Mouse (Mus musculus) liver, embryonic 14.5 days (tissue): ENCODE data around the gene Tbc1d17. TPM values are rescaled to one million over a fixed set of nuclear protein-coding genes. Genes with fewer than 3 reads are reported as not detected.

Experiments used
- ATAC-seq: fragments of 200-750 bp; cut with Nextera tagmentation; 2 replicates; pipeline ENCODE4 v1.8.0; 2017; ENCODE audit warnings: moderate number of reproducible peaks, mild to moderate bottlenecking, moderate library complexity; ENCODE audit not compliant: insufficient read depth
- DNase-seq, 3 experiments: peaks; one replicate each; pipeline ENCODE4 v3.0.0-alpha.2; 2012 to 2013; ENCODE audit warnings: low read depth in 3 of 3, low spot score in 3 of 3
- H3K27ac ChIP-seq: fragments of 300-500 bp; sonication (generic); 2 replicates; pipeline ENCODE4 v1.5.1; 2014; ENCODE audit warnings: moderate library complexity, mild to moderate bottlenecking, control low read depth, inconsistent platforms
- H3K27me3 ChIP-seq: fragments of 300-500 bp; sonication (generic); 2 replicates; pipeline ENCODE4 v1.6.1; 2014; ENCODE audit warnings: mild to moderate bottlenecking, low read length, moderate library complexity; ENCODE audit not compliant: control insufficient read depth, insufficient read depth
- H3K36me3 ChIP-seq: fragments of 300-500 bp; sonication (generic); replicated peaks from 2 replicates; pipeline ENCODE4 v1.6.1; 2014; ENCODE audit warnings: low read depth; ENCODE audit not compliant: control insufficient read depth, insufficient read depth
- H3K4me1 ChIP-seq, 2 experiments: fragments of 200-500 bp in 1 of 2; fragments of 300-500 bp in 1 of 2; sonication (generic) in 1 of 2; replicated peaks; 2 replicates each; pipeline ENCODE4 v1.6.1; 2012 to 2014; ENCODE audit warnings: antibody characterized with exemption in 1 of 2, inconsistent platforms in 1 of 2, low read length in 1 of 2; ENCODE audit not compliant: control insufficient read depth in 2 of 2, insufficient read depth in 2 of 2
- H3K4me2 ChIP-seq: fragments of 300-500 bp; sonication (generic); 2 replicates; pipeline ENCODE4 v1.6.1; 2014; ENCODE audit warnings: low read depth, mild to moderate bottlenecking, control low read depth, moderate library complexity
- H3K4me3 ChIP-seq, 2 experiments: fragments of 200-500 bp in 1 of 2; fragments of 300-500 bp in 1 of 2; sonication (generic) in 1 of 2; 2 replicates each; pipeline ENCODE4 v1.5.1; 2012 to 2014; ENCODE audit warnings: low read depth in 2 of 2, low read length in 2 of 2, mild to moderate bottlenecking in 2 of 2, control low read depth in 1 of 2, inconsistent platforms in 1 of 2, moderate library complexity in 1 of 2; ENCODE audit not compliant: insufficient read depth in 1 of 2
- H3K9ac ChIP-seq: fragments of 300-500 bp; sonication (generic); replicated peaks from 2 replicates; pipeline ENCODE4 v1.6.1; 2014; ENCODE audit warnings: mild to moderate bottlenecking, control low read depth, moderate library complexity
- H3K9me3 ChIP-seq: fragments of 300-500 bp; sonication (generic); 2 replicates; pipeline ENCODE4 v1.6.1; 2016; ENCODE audit warnings: low read length, mixed read lengths; ENCODE audit not compliant: control insufficient read depth
- CTCF ChIP-seq: IDR thresholded peaks from 2 replicates; pipeline ENCODE4 v1.5.1; 2016; ENCODE audit warnings: antibody characterized with exemption, low read depth, control low read depth
- EP300 ChIP-seq: IDR thresholded peaks from 2 replicates; pipeline ENCODE4 v1.6.1; 2016; ENCODE audit warnings: antibody characterized with exemption, low read depth
- WGBS: fragments of 180-500 bp; shearing (Covaris S2); extraction: QIAGEN DNeasy Blood & Tissue Kit; methylation state at CpG from one replicate; pipeline ENCODE4 v1.1.7; 2014; ENCODE audit not compliant: insufficient replicate concordance; 5-methylcytosine and 5-hydroxymethylcytosine counted together
- polyA plus RNA-seq, 2 experiments: library from polyadenylated mRNA; depleted of rRNA in 1 of 2; stranded (reverse) in 1 of 2; unstranded in 1 of 2; fragments of >200 nt; fragmentation: Nextera tagmentation in 1 of 2; extraction: Ambion mirVana in 1 of 2; gene quantifications; 2 replicates each; pipeline versions ENCODE4 v1.2.1 to v1.2.3; 2012 to 2014

The Tbc1d17 gene
- polyA plus RNA-seq, 2 experiments, result 16.2 to 18.3 TPM

DNA sequence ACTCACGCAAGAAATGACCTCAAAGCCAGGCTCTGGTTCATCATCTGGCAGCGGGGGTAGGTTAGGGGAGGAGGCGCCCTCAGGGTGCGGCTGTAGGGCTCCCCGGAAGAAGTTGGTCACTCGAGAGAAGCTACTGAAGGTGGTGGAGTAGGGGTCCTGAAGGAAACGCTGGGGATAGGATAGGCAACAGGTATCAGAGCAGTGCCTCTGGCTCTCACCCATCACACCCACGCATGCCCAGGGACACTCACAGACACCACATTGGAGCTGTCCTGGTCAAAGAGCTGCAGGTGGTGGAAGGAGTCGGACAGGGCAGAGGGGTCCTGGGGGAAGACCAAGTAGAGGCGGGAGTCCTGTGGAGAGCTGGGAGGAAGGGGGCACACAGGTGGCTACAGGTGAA lies 3.9 kb downstream of the Tbc1d17 start:
- peaks cover 8% of the 10 kb centered on the region in 2 experiments for H3K4me1 ChIP-seq
- no peaks in the 10 kb centered on the region for H3K9me3 ChIP-seq
- WGBS, result 83% methylated on average over 10 of the region's 10 CpGs
- DNase-seq (no peak), ATAC-seq (no peak)
- TF ChIP-seq EP300 (no peak), CTCF (no peak)
- peaks cover 2% of the 10 kb centered on the region; the same call in 1 of the 2 replicates for H3K27me3 ChIP-seq
- no peak overlapping the region for H3K9ac ChIP-seq
- no peak overlapping the region for H3K27ac ChIP-seq
- H3K4me2 ChIP-seq, result no peak overlapping the region
- peaks cover 7% of the 10 kb centered on the region for H3K36me3 ChIP-seq
- H3K4me3 ChIP-seq, result no peak overlapping the region

DNA sequence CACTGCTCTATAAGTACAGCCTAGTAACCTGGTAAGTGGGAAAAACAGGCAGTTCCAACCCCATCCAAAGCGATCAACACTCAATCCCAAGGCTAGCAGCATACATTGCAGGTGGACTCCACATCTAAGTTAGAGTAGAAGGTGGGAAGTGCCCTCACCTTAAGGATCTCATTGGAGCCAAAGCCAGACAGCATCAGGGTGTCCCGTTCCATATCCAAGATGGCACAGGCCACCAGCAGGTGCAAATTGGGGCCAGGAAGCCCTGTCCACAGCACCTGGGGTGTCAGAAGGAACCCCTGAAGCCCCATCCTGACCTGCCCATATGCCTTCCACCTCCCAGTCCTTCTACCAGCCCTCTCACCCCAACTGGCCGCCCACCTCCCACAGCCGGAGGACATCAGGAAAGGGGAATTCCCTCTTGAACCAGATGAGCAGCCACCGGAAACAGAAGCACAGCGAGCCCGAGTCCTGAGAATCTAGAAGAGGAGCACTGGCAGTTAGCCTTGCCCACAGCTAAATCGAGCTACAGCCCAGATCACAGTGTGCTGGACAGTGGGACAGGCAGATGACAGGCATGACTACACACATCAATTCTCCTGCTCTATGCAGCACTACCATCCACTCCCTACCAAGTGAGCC lies 6.9 kb downstream of the Tbc1d17 start:
- no peaks in the 10 kb centered on the region for H3K9me3 ChIP-seq
- H3K36me3 ChIP-seq, result peaks cover 7% of the 10 kb centered on the region
- TF ChIP-seq EP300, result no peak
- TF ChIP-seq CTCF, result no peak
- H3K27me3 ChIP-seq, result peaks cover 6% of the 10 kb centered on the region
- H3K27ac ChIP-seq, result no peak overlapping the region
- WGBS, result 73% methylated on average over 8 of the region's 8 CpGs
- H3K9ac ChIP-seq, result no peak overlapping the region
- DNase-seq (no peak), ATAC-seq (no peak)
- no peak overlapping the region for H3K4me2 ChIP-seq
- H3K4me1 ChIP-seq, result peaks cover 0 to 2% of the 10 kb centered on the region in 2 experiments; a peak in 2 of 4 replicates
- H3K4me3 ChIP-seq, result no peak overlapping the region

GRCm38 (mm10) chr7:44840426-44840825 lies 8.5 kb downstream of the Tbc1d17 start:
- WGBS, result 25% methylated on average over 14 of the region's 14 CpGs
- no peak overlapping the region for H3K4me3 ChIP-seq
- H3K9me3 ChIP-seq, result no peaks in the 10 kb centered on the region
- TF ChIP-seq EP300, result no peak
- no peak for TF ChIP-seq CTCF
- no peaks in the 10 kb centered on the region; the same call in none of the 2 replicates for H3K36me3 ChIP-seq
- no peak overlapping the region for H3K27ac ChIP-seq
- no peak for DNase-seq
- no peak for ATAC-seq
- no peak overlapping the region for H3K9ac ChIP-seq
- peaks cover 6% of the 10 kb centered on the region for H3K27me3 ChIP-seq
- no peak overlapping the region; the same call in 1 of the 2 replicates for H3K4me2 ChIP-seq
- peaks cover 0 to 2% of the 10 kb centered on the region in 2 experiments; a peak in 2 of 4 replicates for H3K4me1 ChIP-seq

- DNase-seq (no peak), ATAC-seq (0 out of 2 replicates have a peak, but pooled peaks have one; percentile 11)
- Histone ChIP-seq H3K4me3 (peak overlapping the region in 1 of 2 experiments; percentile 10; a peak in 2 of 4 replicates), H3K9me3 (no peaks in the 10 kb centered on the region), H3K36me3 (no peaks in the 10 kb centered on the region; the same call in none of the 2 replicates), H3K27me3 (peaks cover 6% of the 10 kb centered on the region), H3K9ac (no peak overlapping the region), H3K4me2 (peak overlapping the region; percentile 38), H3K4me1 (peaks cover 0 to 2% of the 10 kb centered on the region in 2 experiments; a peak in 2 of 4 replicates), H3K27ac (no peak overlapping the region)
- 2% methylated on average over 58 of the region's 58 CpGs for WGBS
- TF ChIP-seq CTCF, result no peak
- no peak for TF ChIP-seq EP300
These were observed 9.2 kb downstream of the Tbc1d17 start for GRCm38 (mm10) chr7:44839491-44840191.

- H3K4me1 ChIP-seq, result peaks cover 0 to 2% of the 10 kb centered on the region in 2 experiments; a peak in 2 of 4 replicates
- TF ChIP-seq EP300 (no peak), CTCF (0 out of 2 replicates have a peak, but pooled peaks have one; percentile 7)
- 0 out of 2 replicates have a peak, but pooled peaks have one; percentile 18 for ATAC-seq
- H3K27me3 ChIP-seq, result peaks cover 6% of the 10 kb centered on the region
- peak overlapping the region in 1 of 2 experiments; percentile 10; a peak in 1 of 4 replicates for H3K4me3 ChIP-seq
- 22% methylated on average over 11 of the region's 11 CpGs for WGBS
- H3K4me2 ChIP-seq, result peak overlapping the region; percentile 38
- H3K36me3 ChIP-seq, result no peaks in the 10 kb centered on the region; the same call in none of the 2 replicates
- no peaks in the 10 kb centered on the region for H3K9me3 ChIP-seq
- no peak for DNase-seq
- H3K27ac ChIP-seq, result no peak overlapping the region
- H3K9ac ChIP-seq, result no peak overlapping the region
These were observed 9.7 kb downstream of the Tbc1d17 start for GRCm38 (mm10) chr7:44839171-44839490.
